Mouse (Mus musculus) heart, embryonic 15.5 days (tissue): ENCODE measurements around the gene Rbm7. TPM values are rescaled to one million over a fixed set of nuclear protein-coding genes. Genes with fewer than 3 reads are reported as not detected.
"Not testable (repeated sequence)": the region's sequence is repeated elsewhere in the genome, so short reads cannot be mapped to it uniquely, and the experiment has no call there.

Experiments
- ATAC-seq: fragments of 200-750 bp; cut with Nextera tagmentation; replicated peaks from 2 replicates; pipeline ENCODE4 v1.8.0; 2017; ENCODE audit warnings: low read depth, moderate TSS enrichment; ENCODE audit not compliant: insufficient number of reproducible peaks, insufficient read depth, low FRiP score
- H3K27ac ChIP-seq: fragments of 300-500 bp; sonication (generic); 2 replicates; pipeline ENCODE4 v1.5.1; 2015; ENCODE audit warnings: mild to moderate bottlenecking, inconsistent platforms
- H3K27me3 ChIP-seq: fragments of 300-500 bp; sonication (generic); 2 replicates; pipeline ENCODE4 v1.6.1; 2015; ENCODE audit warnings: inconsistent platforms
- H3K36me3 ChIP-seq: fragments of 300-500 bp; sonication (generic); 2 replicates; pipeline ENCODE4 v1.6.1; 2015; ENCODE audit warnings: mild to moderate bottlenecking, inconsistent platforms
- H3K4me1 ChIP-seq: fragments of 300-500 bp; sonication (generic); replicated peaks from 2 replicates; pipeline ENCODE4 v1.6.1; 2015; ENCODE audit warnings: inconsistent platforms
- H3K4me2 ChIP-seq: fragments of 300-500 bp; sonication (generic); 2 replicates; pipeline ENCODE4 v1.6.1; 2015; ENCODE audit warnings: inconsistent platforms, mild to moderate bottlenecking, moderate library complexity
- H3K4me3 ChIP-seq: fragments of 300-500 bp; sonication (generic); 2 replicates; pipeline ENCODE4 v1.5.1; 2015; ENCODE audit warnings: mild to moderate bottlenecking, inconsistent platforms
- H3K9ac ChIP-seq: fragments of 300-500 bp; sonication (generic); 2 replicates; pipeline ENCODE4 v1.6.1; 2015; ENCODE audit warnings: mild to moderate bottlenecking, inconsistent platforms
- H3K9me3 ChIP-seq: fragments of 300-500 bp; sonication (generic); replicated peaks from 2 replicates; pipeline ENCODE4 v1.6.1; 2016; ENCODE audit warnings: inconsistent platforms
- WGBS: fragments of 180-500 bp; shearing (Covaris S2); methylation state at CpG from one replicate; pipeline ENCODE4 v1.1.7; 2015; ENCODE audit warnings: mixed read lengths; 5-methylcytosine and 5-hydroxymethylcytosine counted together
- polyA plus RNA-seq: library from polyadenylated mRNA; unstranded; fragments of >200 nt; fragmentation: Nextera tagmentation; extraction: Ambion mirVana; gene quantifications from 2 replicates; pipeline ENCODE4 v1.2.1, GENCODE M21; 2015

Gene Rbm7
- polyA plus RNA-seq, 1 experiment from 2014 or later, result 79.7 TPM

GRCm38 (mm10) chr9:48479838-48480410 is 15.2 kb downstream of the Rbm7 start:
- Histone ChIP-seq H3K27me3 (no peaks in the 10 kb centered on the region), H3K4me3 (peak overlapping the region; percentile 72), H3K9ac (peak overlapping the region; percentile 70), H3K27ac (no peak overlapping the region), H3K36me3 (peaks cover 3% of the 10 kb centered on the region), H3K4me1 (peaks cover 11% of the 10 kb centered on the region), H3K4me2 (peak overlapping the region; percentile 84), H3K9me3 (no peaks in the 10 kb centered on the region)
- ATAC-seq, result no peak; the same call in 1 of the 2 replicates
- WGBS, result 7% methylated on average over 25 of the region's 25 CpGs

- no peak for ATAC-seq
- 79% methylated on average over 4 of the region's 4 CpGs for WGBS
- H3K4me1 ChIP-seq, result peaks cover 11% of the 10 kb centered on the region
- H3K9me3 ChIP-seq, result no peaks in the 10 kb centered on the region
- H3K36me3 ChIP-seq, result peaks cover 8% of the 10 kb centered on the region; the same call in 1 of the 2 replicates
- H3K27me3 ChIP-seq, result no peaks in the 10 kb centered on the region
- no peak overlapping the region for H3K9ac ChIP-seq
- no peak overlapping the region for H3K27ac ChIP-seq
- no peak overlapping the region for H3K4me2 ChIP-seq
- H3K4me3 ChIP-seq, result no peak overlapping the region
Observed at GRCm38 (mm10) chr9:48478808-48479207, 16.3 kb downstream of the Rbm7 start.

- H3K9ac ChIP-seq, result no peak overlapping the region
- ATAC-seq, result no peak
- no peaks in the 10 kb centered on the region for H3K9me3 ChIP-seq
- no peak overlapping the region for H3K4me2 ChIP-seq
- H3K36me3 ChIP-seq, result peaks cover 11% of the 10 kb centered on the region; the same call in 1 of the 2 replicates
- no peak overlapping the region for H3K27ac ChIP-seq
- no peak overlapping the region for H3K4me3 ChIP-seq
- peaks cover 11% of the 10 kb centered on the region for H3K4me1 ChIP-seq
- 89% methylated on average over 10 of the region's 10 CpGs for WGBS
- no peaks in the 10 kb centered on the region for H3K27me3 ChIP-seq
Observed at GRCm38 (mm10) chr9:48476236-48477165, 18.6 kb downstream of the Rbm7 start.

GRCm38 (mm10) chr9:48474367-48474766 is 20.7 kb downstream of the Rbm7 start:
- H3K9me3 ChIP-seq, result no peaks in the 10 kb centered on the region
- no peak overlapping the region for H3K4me3 ChIP-seq
- no peak overlapping the region for H3K4me2 ChIP-seq
- H3K9ac ChIP-seq, result no peak overlapping the region
- peaks cover 15% of the 10 kb centered on the region for H3K36me3 ChIP-seq
- no peak overlapping the region for H3K27ac ChIP-seq
- no peaks in the 10 kb centered on the region for H3K27me3 ChIP-seq
- peaks cover under 1% of the 10 kb centered on the region for H3K4me1 ChIP-seq
- 85% methylated on average over 9 of the region's 9 CpGs for whole genome bisulfite sequencing
- no peak for ATAC-seq

- H3K4me1 ChIP-seq, result no peaks in the 10 kb centered on the region
- no peak overlapping the region for H3K9ac ChIP-seq
- 89% methylated on average over 12 of the region's 12 CpGs for WGBS
- no peaks in the 10 kb centered on the region for H3K27me3 ChIP-seq
- no peak for ATAC-seq
- no peaks in the 10 kb centered on the region for H3K9me3 ChIP-seq
- H3K4me2 ChIP-seq, result no peak overlapping the region
- no peak overlapping the region for H3K4me3 ChIP-seq
- no peak overlapping the region for H3K27ac ChIP-seq
- H3K36me3 ChIP-seq, result peaks cover 22% of the 10 kb centered on the region
Observed at GRCm38 (mm10) chr9:48473131-48473530, 22.0 kb downstream of the Rbm7 start.

- H3K4me3 ChIP-seq, result no peak overlapping the region
- no peak overlapping the region for H3K4me2 ChIP-seq
- H3K27me3 ChIP-seq, result no peaks in the 10 kb centered on the region
- ATAC-seq, result no peak
- H3K27ac ChIP-seq, result no peak overlapping the region
- no peaks in the 10 kb centered on the region for H3K9me3 ChIP-seq
- H3K4me1 ChIP-seq, result no peaks in the 10 kb centered on the region
- no peak overlapping the region for H3K9ac ChIP-seq
- WGBS, result 86% methylated on average over 15 of the region's 15 CpGs
- H3K36me3 ChIP-seq, result peaks cover 28% of the 10 kb centered on the region
Observed at GRCm38 (mm10) chr9:48472441-48473025, 22.6 kb downstream of the Rbm7 start.

GRCm38 (mm10) chr9:48467471-48467870 is 27.6 kb downstream of the Rbm7 start:
- not testable (repeated sequence) for H3K4me3 ChIP-seq, H3K9me3 ChIP-seq, ATAC-seq, H3K27me3 ChIP-seq, H3K4me2 ChIP-seq, H3K27ac ChIP-seq, H3K9ac ChIP-seq, H3K4me1 ChIP-seq
- 97% methylated on average over 5 of the region's 5 CpGs for WGBS
- peaks cover 23% of the 10 kb centered on the region for H3K36me3 ChIP-seq

GRCm38 (mm10) chr9:48466804-48467203 is 28.3 kb downstream of the Rbm7 start:
- Histone ChIP-seq H3K27me3 (no peaks in the 10 kb centered on the region), H3K9me3 (no peaks in the 10 kb centered on the region), H3K4me1 (no peaks in the 10 kb centered on the region), H3K9ac (no peak overlapping the region), H3K4me2 (no peak overlapping the region), H3K4me3 (no peak overlapping the region), H3K27ac (no peak overlapping the region), H3K36me3 (peaks cover 23% of the 10 kb centered on the region)
- ATAC-seq, result no peak
- 63% methylated on average over 3 of the region's 3 CpGs for WGBS

GRCm38 (mm10) chr9:48465671-48466070 is 29.4 kb downstream of the Rbm7 start:
- no peak overlapping the region for H3K4me3 ChIP-seq
- no peak for ATAC-seq
- H3K9ac ChIP-seq, result no peak overlapping the region
- 95% methylated on average over 3 of the region's 3 CpGs for WGBS
- H3K27me3 ChIP-seq, result no peaks in the 10 kb centered on the region
- H3K27ac ChIP-seq, result no peak overlapping the region
- peaks cover 19% of the 10 kb centered on the region for H3K36me3 ChIP-seq
- H3K4me2 ChIP-seq, result no peak overlapping the region
- no peaks in the 10 kb centered on the region for H3K4me1 ChIP-seq
- no peaks in the 10 kb centered on the region for H3K9me3 ChIP-seq

- no peaks in the 10 kb centered on the region for H3K4me1 ChIP-seq
- ATAC-seq, result no peak
- H3K36me3 ChIP-seq, result no peaks in the 10 kb centered on the region
- no peak overlapping the region for H3K9ac ChIP-seq
- WGBS, result 81% methylated on average over 3 of the region's 3 CpGs
- H3K4me3 ChIP-seq, result no peak overlapping the region
- no peak overlapping the region for H3K27ac ChIP-seq
- no peaks in the 10 kb centered on the region for H3K27me3 ChIP-seq
- H3K4me2 ChIP-seq, result no peak overlapping the region
- H3K9me3 ChIP-seq, result no peaks in the 10 kb centered on the region
Observed at GRCm38 (mm10) chr9:48461545-48461944, 33.6 kb downstream of the Rbm7 start.

GRCm38 (mm10) chr9:48460720-48461119 is 34.4 kb downstream of the Rbm7 start:
- Histone ChIP-seq H3K27me3 (no peaks in the 10 kb centered on the region), H3K4me3 (no peak overlapping the region), H3K9ac (no peak overlapping the region), H3K4me2 (no peak overlapping the region), H3K36me3 (no peaks in the 10 kb centered on the region), H3K27ac (no peak overlapping the region), H3K4me1 (no peaks in the 10 kb centered on the region), H3K9me3 (no peaks in the 10 kb centered on the region)
- no peak for ATAC-seq
- 90% methylated on average over 8 of the region's 8 CpGs for WGBS
